Mouse (Mus musculus) adrenal gland, adult 2 months (tissue): ENCODE results near the gene Trpm3. TPM values are rescaled to one million over a fixed set of nuclear protein-coding genes. Genes with fewer than 3 reads are reported as not detected.

ENCODE experiments used
- DNase-seq: peaks from one replicate; pipeline ENCODE4 v3.0.0; 2021
- polyA plus RNA-seq: library from polyadenylated mRNA; depleted of rRNA; stranded (reverse); fragments of >200 nt; gene quantifications from 2 replicates; pipeline ENCODE4 v1.2.3, GENCODE M21; 2012
- total RNA-seq, 2 experiments: library from RNA; stranded (reverse); gene quantifications; 2 replicates each; pipeline ENCODE4 v1.2.3; 2021

The Trpm3 gene
- total and polyA plus RNA-seq, 3 experiments, result 0.12 to 2.1 (median 0.81) TPM

- DNase-seq, result no peak
Measured at GRCm38 (mm10) chr19:22754071-22754470, 615.2 kb downstream of the Trpm3 start.

- no peak for DNase-seq
Measured at GRCm38 (mm10) chr19:22754498-22754897, 615.7 kb downstream of the Trpm3 start.

- no peak for DNase-seq
Measured at GRCm38 (mm10) chr19:22758496-22758895, 619.6 kb downstream of the Trpm3 start.

GRCm38 (mm10) chr19:22768242-22768641, 629.4 kb downstream of the Trpm3 start:
- no peak for DNase-seq

GRCm38 (mm10) chr19:22775191-22775695, 636.4 kb downstream of the Trpm3 start:
- no peak for DNase-seq

- DNase-seq, result no peak
Measured at GRCm38 (mm10) chr19:22780192-22780843, 641.5 kb downstream of the Trpm3 start.

GRCm38 (mm10) chr19:22781579-22781978, 642.7 kb downstream of the Trpm3 start:
- DNase-seq, result no peak

GRCm38 (mm10) chr19:22783745-22784144, 644.9 kb downstream of the Trpm3 start:
- DNase-seq, result no peak

- no peak for DNase-seq
Measured at GRCm38 (mm10) chr19:22789753-22790152, 650.9 kb downstream of the Trpm3 start.

- no peak for DNase-seq
Measured at GRCm38 (mm10) chr19:22796996-22797395, 658.1 kb downstream of the Trpm3 start.

GRCm38 (mm10) chr19:22800471-22800870, 661.6 kb downstream of the Trpm3 start:
- DNase-seq, result no peak

- DNase-seq, result no peak
Measured at GRCm38 (mm10) chr19:22803396-22803795, 664.5 kb downstream of the Trpm3 start.

GRCm38 (mm10) chr19:22804311-22804710, 665.5 kb downstream of the Trpm3 start:
- no peak for DNase-seq

- no peak for DNase-seq
Measured at GRCm38 (mm10) chr19:22810247-22810646, 671.4 kb downstream of the Trpm3 start.

- DNase-seq, result no peak
Measured at GRCm38 (mm10) chr19:22821741-22822140, 682.9 kb downstream of the Trpm3 start.

- DNase-seq, result no peak
Measured at GRCm38 (mm10) chr19:22823491-22823981, 684.7 kb downstream of the Trpm3 start.

GRCm38 (mm10) chr19:22825812-22826211, 687.0 kb downstream of the Trpm3 start:
- DNase-seq, result no peak

GRCm38 (mm10) chr19:22828198-22828742, 689.4 kb downstream of the Trpm3 start:
- no peak for DNase-seq

- DNase-seq, result no peak
Measured at GRCm38 (mm10) chr19:22841081-22842040, 702.5 kb downstream of the Trpm3 start.

- no peak for DNase-seq
Measured at GRCm38 (mm10) chr19:22842697-22843096, 703.9 kb downstream of the Trpm3 start.

GRCm38 (mm10) chr19:22847696-22848095, 708.9 kb downstream of the Trpm3 start:
- DNase-seq, result no peak

- DNase-seq, result no peak
Measured at GRCm38 (mm10) chr19:22848251-22848650, 709.4 kb downstream of the Trpm3 start.
